Mouse (Mus musculus) forebrain, postnatal 0 days (tissue): ENCODE measurements around the gene Fkbp4. TPM values are rescaled to one million over a fixed set of nuclear protein-coding genes. Genes with fewer than 3 reads are reported as not detected.
A peak's percentile ranks its signal among the peaks of the same experiment; 100 is the strongest.

Experiments used
- ATAC-seq: fragments of 200-750 bp; cut with Nextera tagmentation; 2 replicates; pipeline ENCODE4 v1.8.0; 2017; ENCODE audit warnings: mild to moderate bottlenecking, moderate library complexity
- DNase-seq: peaks from one replicate; pipeline ENCODE4 v3.0.0-alpha.2; 2015
- H3K27ac ChIP-seq: fragments of 300-500 bp; sonication (generic); 2 replicates; pipeline ENCODE4 v1.5.1; 2014; ENCODE audit warnings: low read depth, mild to moderate bottlenecking, antibody characterized with exemption, low read length, moderate library complexity, mixed read lengths
- H3K27me3 ChIP-seq: fragments of 300-500 bp; sonication (generic); 2 replicates; pipeline ENCODE4 v1.6.1; 2014; ENCODE audit warnings: mild to moderate bottlenecking, low read length, mixed read lengths; ENCODE audit not compliant: insufficient read depth
- H3K36me3 ChIP-seq: fragments of 300-500 bp; sonication (generic); 2 replicates; pipeline ENCODE4 v1.6.1; 2014; ENCODE audit warnings: mild to moderate bottlenecking, moderate library complexity; ENCODE audit not compliant: insufficient read depth
- H3K4me1 ChIP-seq: fragments of 300-500 bp; sonication (generic); 2 replicates; pipeline ENCODE4 v1.6.1; 2014; ENCODE audit warnings: antibody characterized with exemption; ENCODE audit not compliant: insufficient read depth
- H3K4me2 ChIP-seq: fragments of 300-500 bp; sonication (generic); 2 replicates; pipeline ENCODE4 v1.6.1; 2014; ENCODE audit warnings: low read depth, mild to moderate bottlenecking, moderate library complexity
- H3K4me3 ChIP-seq: fragments of 300-500 bp; sonication (generic); 2 replicates; pipeline ENCODE4 v1.5.1; 2014; ENCODE audit warnings: low read depth, low read length, mixed read lengths
- H3K9ac ChIP-seq: fragments of 300-500 bp; sonication (generic); 2 replicates; pipeline ENCODE4 v1.6.1; 2014; ENCODE audit warnings: mild to moderate bottlenecking
- H3K9me3 ChIP-seq: fragments of 300-500 bp; sonication (generic); 2 replicates; pipeline ENCODE4 v1.6.1; 2016; ENCODE audit warnings: low read length
- CTCF ChIP-seq: sonication (generic); IDR thresholded peaks from 2 replicates; pipeline ENCODE4 v1.5.1; 2016; ENCODE audit warnings: antibody characterized with exemption, control low read depth, low read depth
- WGBS: fragments of 180-500 bp; shearing (Covaris S2); extraction: QIAGEN DNeasy Blood & Tissue Kit; methylation state at CpG from one replicate; pipeline ENCODE4 v1.1.7; 2014; 5-methylcytosine and 5-hydroxymethylcytosine counted together
- polyA plus RNA-seq: library from polyadenylated mRNA; unstranded; fragments of >200 nt; fragmentation: Nextera tagmentation; extraction: Ambion mirVana; gene quantifications from 2 replicates; pipeline ENCODE4 v1.2.1, GENCODE M21; 2015
- total RNA-seq: library from RNA; depleted of rRNA; stranded (reverse); fragments of >200 nt; gene quantifications from 2 replicates; pipeline ENCODE4 v1.2.3, GENCODE M21; 2014; rRNA removed

Gene Fkbp4
- total RNA-seq (201 and 235 TPM in 2 replicates), polyA plus RNA-seq (253 and 276 TPM in 2 replicates)

DNA sequence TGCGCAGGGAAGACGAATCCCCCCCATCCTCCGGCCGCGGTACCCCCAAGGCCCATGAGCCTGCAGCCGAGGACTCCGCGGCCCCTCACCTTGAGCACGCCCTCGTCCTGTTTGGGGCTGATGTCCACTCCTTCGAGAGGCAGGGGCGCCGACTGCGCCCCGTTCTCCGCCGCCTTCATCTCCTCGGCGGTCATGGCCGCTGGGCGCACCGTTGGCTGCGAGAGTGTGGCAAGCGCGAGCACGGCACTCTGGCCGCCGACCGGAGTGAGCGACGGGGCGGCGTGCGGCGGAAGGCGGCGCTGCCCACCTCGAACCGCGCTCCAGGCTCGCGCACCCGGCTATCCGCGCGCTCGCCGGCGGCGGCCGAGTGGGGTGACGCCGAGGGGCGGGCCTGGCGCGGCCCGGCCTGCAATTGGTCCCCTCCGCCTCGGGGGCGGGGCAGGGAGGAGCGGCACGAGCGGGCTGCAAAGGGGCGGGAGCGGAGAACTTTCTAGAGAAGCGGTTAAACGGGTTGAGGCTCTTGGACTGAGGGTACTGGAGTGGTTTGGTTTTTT lies at the start of gene Fkbp4:
Gene Fkbp4, minus strand, starts transcription at position 361 of the 554 bp plus-strand sequence.
- H3K4me3 ChIP-seq = peak within 1 kb of the TSS; percentile 98
- peak within 1 kb of the TSS; percentile 92 for H3K27ac ChIP-seq
- H3K9me3 ChIP-seq = no peaks in the 10 kb centered on the region
- under 1% methylated on average over 66 of the region's 67 CpGs for WGBS
- ATAC-seq = peak; percentile 97
- DNase-seq = peak; percentile 95
- H3K36me3 ChIP-seq = peaks cover 29% of the 10 kb centered on the region
- H3K27me3 ChIP-seq = no peaks in the 10 kb centered on the region
- peak within 1 kb of the TSS; percentile 61 for H3K4me2 ChIP-seq
- TF ChIP-seq CTCF = peak; percentile 38; the same call in 1 of the 2 replicates
- H3K9ac ChIP-seq = peak within 1 kb of the TSS; percentile 97
- H3K4me1 ChIP-seq = peaks cover 4% of the 10 kb centered on the region

DNA sequence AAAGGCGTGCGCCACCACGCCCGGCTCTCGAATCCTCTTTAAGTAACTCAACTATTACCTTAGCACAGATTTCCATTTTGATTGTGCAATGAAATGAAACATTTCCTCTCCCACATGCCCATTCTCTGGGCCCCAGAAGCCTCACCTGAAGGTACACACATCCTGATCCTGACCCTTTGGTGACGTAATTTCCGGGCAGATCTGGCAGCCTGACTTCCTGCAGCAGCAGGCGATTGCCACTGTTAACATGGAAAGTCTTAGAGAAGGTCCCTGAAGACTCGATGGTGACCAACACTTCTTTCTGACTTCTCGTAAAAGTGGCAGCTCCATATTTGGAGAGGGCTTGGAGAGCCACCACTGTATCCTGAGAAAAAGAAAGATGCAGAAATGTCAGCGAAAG lies 49.3 kb upstream of the Fkbp4 start:
- Histone ChIP-seq H3K27ac (no peak overlapping the region), H3K9me3 (no peaks in the 10 kb centered on the region), H3K4me3 (no peak overlapping the region), H3K9ac (no peak overlapping the region), H3K4me1 (no peaks in the 10 kb centered on the region), H3K36me3 (no peaks in the 10 kb centered on the region), H3K27me3 (no peaks in the 10 kb centered on the region), H3K4me2 (no peak overlapping the region)
- no peak for TF ChIP-seq CTCF
- ATAC-seq (no peak), DNase-seq (no peak)
- 92% methylated on average over 11 of the region's 11 CpGs for WGBS

DNA sequence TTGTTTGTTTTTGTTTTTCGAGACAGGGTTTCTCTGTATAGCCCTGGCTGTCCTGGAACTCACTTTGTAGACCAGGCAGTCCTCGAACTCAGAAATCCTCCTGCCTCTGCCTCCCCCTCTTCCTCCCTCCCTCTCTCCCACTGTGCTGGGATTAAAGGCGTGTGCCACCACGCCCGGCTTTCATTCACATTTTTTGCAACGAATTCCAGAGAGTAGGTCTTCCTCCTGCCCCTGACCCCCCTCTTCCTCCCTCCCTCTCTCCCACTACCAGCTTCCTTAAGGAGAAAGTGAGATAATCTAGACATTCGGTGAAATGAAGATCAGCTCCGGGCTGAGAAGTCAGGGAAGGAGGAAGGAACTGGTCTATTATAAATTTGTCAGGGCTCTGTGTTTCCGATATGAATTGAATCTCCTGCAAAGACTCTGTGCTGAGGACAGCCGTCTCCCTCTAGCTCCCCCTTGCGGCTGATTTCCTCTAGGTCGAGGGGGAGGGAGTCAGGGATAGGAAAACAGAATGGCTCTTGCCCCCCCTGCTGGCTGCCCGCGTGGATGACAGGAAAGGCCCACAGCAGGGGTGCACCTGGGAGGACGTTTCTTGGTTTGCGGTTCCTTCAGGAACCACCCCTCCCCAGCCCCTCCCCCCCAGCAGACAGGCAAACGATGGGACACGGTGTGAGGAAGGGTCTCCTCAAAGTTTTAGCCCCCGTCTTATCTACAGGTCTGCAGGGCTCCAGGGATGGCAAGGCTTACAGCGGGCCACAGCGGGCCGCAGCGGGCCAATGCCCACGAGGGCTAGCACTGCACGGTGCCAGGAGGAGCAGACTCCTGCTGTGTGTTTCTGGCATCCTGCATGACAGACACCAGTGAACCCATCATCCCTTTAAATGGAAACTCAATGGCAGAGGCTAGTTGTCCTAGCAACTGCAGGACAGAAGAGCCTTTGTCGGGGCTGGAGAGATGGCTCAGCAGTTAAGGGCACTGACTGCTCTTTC lies 41.3 kb upstream of the Fkbp4 start:
- no peaks in the 10 kb centered on the region for H3K9me3 ChIP-seq
- no peaks in the 10 kb centered on the region for H3K27me3 ChIP-seq
- no peak overlapping the region for H3K27ac ChIP-seq
- peak; percentile 98 for TF ChIP-seq CTCF
- 26% methylated on average over 25 of the region's 26 CpGs for WGBS
- H3K4me3 ChIP-seq = 0 out of 2 replicates have a peak overlapping the region, but pooled peaks have one; percentile 0
- no peaks in the 10 kb centered on the region for H3K4me1 ChIP-seq
- no peaks in the 10 kb centered on the region for H3K36me3 ChIP-seq
- ATAC-seq (peak; percentile 94), DNase-seq (peak; percentile 93)
- H3K4me2 ChIP-seq = peak overlapping the region; percentile 30
- no peak overlapping the region for H3K9ac ChIP-seq

DNA sequence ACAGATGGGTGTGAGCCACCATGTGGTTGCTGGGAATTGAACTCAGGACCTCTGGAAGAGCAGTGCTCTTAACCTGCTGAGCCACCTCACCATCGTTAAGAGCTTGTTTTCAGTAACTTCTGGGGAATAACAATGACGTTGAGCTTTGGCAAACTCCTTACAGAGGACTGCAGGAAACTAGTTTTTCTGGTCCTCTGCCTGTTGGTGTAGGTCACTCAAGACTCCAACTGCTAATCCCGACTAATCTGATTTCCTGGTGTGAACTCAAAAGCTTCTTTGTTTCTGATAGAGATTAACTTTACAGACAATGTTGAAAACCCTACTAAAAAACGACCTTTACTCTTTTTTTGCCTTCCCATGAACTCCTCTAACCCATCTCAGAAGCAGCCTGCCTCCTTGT lies 39.0 kb upstream of the Fkbp4 start:
- no peak for ATAC-seq
- H3K4me1 ChIP-seq = no peaks in the 10 kb centered on the region
- DNase-seq = no peak
- H3K27ac ChIP-seq = no peak overlapping the region
- H3K36me3 ChIP-seq = no peaks in the 10 kb centered on the region
- TF ChIP-seq CTCF = no peak
- WGBS = 7% methylated on average over 4 of the region's 4 CpGs
- H3K9me3 ChIP-seq = no peaks in the 10 kb centered on the region
- H3K27me3 ChIP-seq = no peaks in the 10 kb centered on the region
- no peak overlapping the region for H3K4me3 ChIP-seq
- H3K4me2 ChIP-seq = no peak overlapping the region
- no peak overlapping the region for H3K9ac ChIP-seq

DNA sequence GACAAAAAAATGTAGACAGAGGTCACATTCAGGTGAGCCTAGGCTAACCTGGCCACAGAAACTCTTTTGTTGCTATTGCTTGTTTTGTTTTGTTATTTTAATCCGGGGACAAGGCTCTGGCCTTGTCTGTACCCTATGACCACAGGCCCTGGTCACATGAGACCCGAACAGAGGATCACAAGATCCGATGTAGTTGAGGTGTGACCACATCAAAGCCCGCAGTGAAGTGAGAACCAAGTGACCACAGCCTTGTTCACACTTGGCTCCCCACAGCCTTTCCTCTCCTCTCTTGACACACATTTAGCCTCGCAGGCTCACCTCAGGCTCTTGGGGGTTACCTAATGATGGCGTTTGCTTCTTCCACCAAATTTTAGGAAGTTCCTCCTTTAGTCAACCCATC lies 35.6 kb upstream of the Fkbp4 start:
- 94% methylated on average over 6 of the region's 6 CpGs for WGBS
- H3K27me3 ChIP-seq = no peaks in the 10 kb centered on the region

DNA sequence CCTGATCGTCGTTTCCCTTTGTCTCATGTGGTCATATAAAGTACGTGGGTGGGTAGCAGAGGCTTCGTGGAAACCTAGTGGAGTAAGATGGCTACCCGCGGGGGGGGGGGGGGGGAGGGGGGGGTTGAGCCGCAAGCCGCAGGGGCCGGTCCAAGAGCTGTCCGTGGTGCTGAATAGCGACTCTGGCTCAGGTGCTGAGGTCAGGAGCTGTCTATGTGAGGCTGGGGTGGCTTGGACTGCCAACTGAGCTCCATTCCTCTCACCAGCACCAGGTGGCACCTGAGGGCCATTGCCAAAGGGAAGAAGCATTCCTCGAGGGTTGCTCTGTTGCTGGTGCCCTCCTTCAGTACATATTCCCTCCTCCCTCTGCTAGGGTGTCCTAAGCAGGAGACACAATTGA lies 31.0 kb upstream of the Fkbp4 start:
- DNase-seq = no peak
- Histone ChIP-seq H3K4me3 (no peak overlapping the region), H3K4me1 (no peaks in the 10 kb centered on the region), H3K36me3 (no peaks in the 10 kb centered on the region), H3K27me3 (no peaks in the 10 kb centered on the region), H3K27ac (no peak overlapping the region), H3K4me2 (no peak overlapping the region), H3K9me3 (no peaks in the 10 kb centered on the region), H3K9ac (no peak overlapping the region)
- ATAC-seq = no peak
- TF ChIP-seq CTCF = no peak
- 10% methylated on average over 10 of the region's 12 CpGs for WGBS

More for the DNA sequence above, 35.6 kb upstream of the Fkbp4 start:
- no peak for TF ChIP-seq CTCF
- Histone ChIP-seq H3K4me1 (no peaks in the 10 kb centered on the region), H3K9ac (no peak overlapping the region), H3K27ac (no peak overlapping the region), H3K4me3 (no peak overlapping the region), H3K9me3 (no peaks in the 10 kb centered on the region), H3K4me2 (no peak overlapping the region), H3K36me3 (no peaks in the 10 kb centered on the region)
- no peak for DNase-seq
- ATAC-seq = no peak

DNA sequence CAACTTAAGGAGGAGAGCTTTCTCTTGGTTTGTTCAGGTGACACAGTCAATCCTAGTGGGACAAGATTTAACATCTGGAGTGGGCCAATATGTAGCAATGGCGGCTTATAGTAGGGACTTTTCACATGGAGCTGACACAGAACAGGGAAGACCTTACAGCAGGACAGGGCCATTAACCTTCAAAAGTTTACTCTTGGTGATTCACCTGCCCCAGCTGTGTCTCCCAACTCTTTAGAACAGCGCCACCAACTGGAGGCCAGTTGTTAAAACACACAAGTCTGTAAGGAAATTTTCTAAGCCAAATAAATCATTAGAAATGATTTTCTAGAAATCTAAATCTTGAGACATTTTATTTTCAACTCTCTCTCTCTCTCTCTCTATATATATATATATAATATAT lies 28.8 kb upstream of the Fkbp4 start:
- Histone ChIP-seq H3K27me3 (no peaks in the 10 kb centered on the region), H3K27ac (no peak overlapping the region), H3K4me2 (no peak overlapping the region), H3K4me3 (no peak overlapping the region), H3K36me3 (no peaks in the 10 kb centered on the region), H3K4me1 (no peaks in the 10 kb centered on the region), H3K9ac (no peak overlapping the region), H3K9me3 (no peaks in the 10 kb centered on the region)
- DNase-seq (no peak), ATAC-seq (no peak)
- TF ChIP-seq CTCF = no peak
- 50% methylated on average over 2 of the region's 2 CpGs for WGBS
